Mouse (Mus musculus) small intestine, adult 2 months (tissue): ENCODE results near the gene Qrfpr.

Experiments used
- CTCF ChIP-seq: fragments of 200-500 bp; IDR thresholded peaks from 2 replicates; pipeline ENCODE4 v1.5.1; 2012; ENCODE audit warnings: low read depth, mild to moderate bottlenecking, control low read depth, inconsistent platforms, low read length, moderate library complexity, mixed read lengths; ENCODE audit not compliant: insufficient replicate concordance, insufficient read length; ENCODE audit errors: extremely low read depth
- POLR2A ChIP-seq: fragments of 200-500 bp; IDR thresholded peaks from 2 replicates; pipeline ENCODE4 v1.6.1; 2012; ENCODE audit warnings: low read depth, mild to moderate bottlenecking, control low read depth, inconsistent platforms, low read length, moderate library complexity

DNA sequence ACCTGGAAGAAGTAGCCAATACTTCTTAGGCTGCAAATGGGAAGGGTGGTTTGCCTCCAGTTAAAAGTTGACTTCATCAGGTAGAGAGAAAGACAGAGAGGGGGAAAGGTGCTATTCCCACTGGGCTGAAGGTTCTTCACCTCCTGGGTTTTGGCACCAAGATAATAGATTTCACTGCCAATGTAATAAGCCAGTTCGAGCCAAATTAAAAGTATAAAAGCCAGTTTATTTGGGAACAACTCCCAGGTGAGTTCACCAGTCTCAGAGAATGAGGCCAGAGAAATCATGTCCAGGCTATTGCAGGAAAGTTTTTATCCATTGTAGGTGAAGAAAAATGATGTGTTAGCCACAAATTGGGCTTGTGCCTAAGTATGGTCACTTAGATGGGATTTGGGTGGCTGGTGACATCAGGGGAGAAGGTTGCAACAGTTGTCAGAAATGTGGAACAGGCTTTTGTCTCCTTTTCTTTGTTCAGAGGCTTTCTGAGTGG is 83.9 kb downstream of the Qrfpr start:
- TF ChIP-seq POLR2A, result no peak
- TF ChIP-seq CTCF, result no peak
